Mouse (Mus musculus) G1E (cell line): ENCODE measurements at regions not wholly inside any gene's neighbourhood (a gene's known extent, or its start where the extent isn't known, plus 50 kb on each side); places are given as distances from the start of the nearest gene placed in this dataset.

Source experiments
- ATAC-seq: 2 replicates; pipeline ENCODE4 v1.8.0; 2016; ENCODE audit warnings: mild to moderate bottlenecking; ENCODE audit not compliant: insufficient number of reproducible peaks, poor library complexity, low FRiP score, severe bottlenecking; ENCODE audit errors: extremely low read depth
- DNase-seq: peaks from one replicate; pipeline ENCODE4 v3.0.0; 2012; ENCODE audit warnings: low spot score
- H3K27me3 ChIP-seq: 2 replicates; pipeline ENCODE4 v1.6.1; 2012; ENCODE audit warnings: mild to moderate bottlenecking, low read length, inconsistent platforms; ENCODE audit not compliant: insufficient read depth
- H3K36me3 ChIP-seq: replicated peaks from 2 replicates; pipeline ENCODE3; 2012; ENCODE audit warnings: mild to moderate bottlenecking, inconsistent platforms
- H3K4me1 ChIP-seq: 2 replicates; pipeline ENCODE4 v1.6.1; 2012; ENCODE audit warnings: low read depth, low read length, inconsistent platforms, mixed read lengths; ENCODE audit not compliant: insufficient read depth
- H3K4me3 ChIP-seq: 2 replicates; pipeline ENCODE4 v1.5.1; 2012; ENCODE audit warnings: low read depth, mild to moderate bottlenecking, inconsistent platforms, low read length, moderate library complexity, mixed read lengths
- H3K9me3 ChIP-seq: replicated peaks from 2 replicates; pipeline ENCODE4 v1.6.1; 2012; ENCODE audit warnings: inconsistent platforms
- CTCF ChIP-seq: IDR thresholded peaks from 2 replicates; pipeline ENCODE4 v1.5.1; 2012; ENCODE audit warnings: low read depth, low read length, inconsistent platforms, mixed read lengths
- GATA1 ChIP-seq: IDR thresholded peaks from 2 replicates; pipeline ENCODE4 v1.6.1; 2012; ENCODE audit warnings: borderline replicate concordance, low read length, inconsistent platforms, mixed read lengths
- GATA2 ChIP-seq: IDR thresholded peaks from 2 replicates; pipeline ENCODE4 v1.6.1; 2012; ENCODE audit warnings: low read depth, low read length, inconsistent platforms, borderline replicate concordance
- POLR2AphosphoS5 ChIP-seq: IDR thresholded peaks from 2 replicates; pipeline ENCODE4 v1.6.1; 2012; ENCODE audit warnings: low read depth, low read length, inconsistent platforms; ENCODE audit not compliant: insufficient replicate concordance
- TAL1 ChIP-seq: conservative IDR thresholded peaks from 2 replicates; pipeline ENCODE4 v1.6.1; 2012; ENCODE audit warnings: low read depth, low read length, inconsistent platforms, mixed read lengths

DNA sequence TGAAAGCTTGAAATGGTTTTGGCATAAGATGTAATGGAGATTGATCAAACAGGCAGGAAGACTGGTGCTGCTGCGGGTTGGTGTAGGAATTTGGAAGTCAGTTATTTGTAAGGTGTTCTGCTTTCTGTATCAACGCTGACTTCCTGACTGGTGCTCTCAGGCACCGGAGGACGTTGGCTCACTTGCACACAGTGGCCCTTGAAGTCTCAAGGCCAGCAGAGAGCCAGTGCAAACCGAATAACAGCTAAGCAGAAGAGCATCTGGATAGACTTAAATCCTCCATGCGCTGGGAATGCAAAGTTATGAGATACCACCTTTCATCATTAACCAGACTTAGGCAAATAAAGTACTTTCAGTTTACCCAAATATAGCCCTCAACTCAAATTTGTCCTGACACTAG, 388.2 kb downstream of the Adamts20 start:
- Histone ChIP-seq H3K4me1 (no peaks in the 10 kb centered on the region), H3K27me3 (no peaks in the 10 kb centered on the region), H3K9me3 (peaks cover 46% of the 10 kb centered on the region), H3K4me3 (no peak overlapping the region), H3K36me3 (no peaks in the 10 kb centered on the region)
- ATAC-seq (no peak), DNase-seq (no peak)
- TF ChIP-seq GATA2 (no peak), TAL1 (no peak), GATA1 (no peak), CTCF (no peak), POLR2AphosphoS5 (no peak)

DNA sequence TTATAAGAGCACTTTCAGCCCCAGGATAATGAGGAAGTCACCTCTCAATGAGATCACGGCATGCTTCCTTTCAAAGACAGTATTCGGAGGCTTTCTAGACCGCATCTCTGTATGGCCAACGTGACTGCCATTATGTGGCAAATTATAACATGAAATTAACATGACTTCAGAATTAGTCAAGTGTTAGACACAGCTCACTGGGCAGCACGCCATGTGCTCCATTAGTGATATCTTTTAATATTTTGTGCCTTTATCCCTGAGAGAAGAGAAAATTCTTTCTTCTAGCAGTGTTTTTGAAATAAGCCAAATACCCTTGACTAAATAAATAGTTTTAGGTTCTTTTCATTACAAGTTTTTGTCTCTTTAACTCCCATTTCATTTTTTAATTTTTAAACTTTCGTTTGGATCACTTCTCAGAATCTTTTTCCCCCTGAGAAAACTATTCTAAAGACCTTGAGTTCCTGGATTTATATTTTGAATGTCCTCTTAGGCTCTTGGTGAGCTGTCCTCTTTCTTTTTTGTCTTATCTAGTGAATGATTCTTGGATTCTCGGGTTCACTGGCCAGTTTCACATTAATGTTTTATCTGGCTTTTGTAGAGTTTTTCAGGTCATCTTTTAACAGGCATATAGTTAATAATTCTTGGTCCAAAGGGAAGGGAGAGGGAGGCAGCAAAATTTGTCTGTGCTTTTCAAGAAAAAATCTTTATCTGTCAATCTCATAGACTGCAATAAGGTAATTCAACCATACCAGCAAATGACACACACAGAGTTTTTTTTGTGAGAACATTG, 390.9 kb downstream of the Adamts20 start:
- no peaks in the 10 kb centered on the region for H3K4me1 ChIP-seq
- H3K4me3 ChIP-seq, result no peak overlapping the region
- TF ChIP-seq TAL1, result no peak
- no peak for TF ChIP-seq POLR2AphosphoS5
- peaks cover 41% of the 10 kb centered on the region for H3K9me3 ChIP-seq
- no peak for ATAC-seq
- DNase-seq, result no peak
- H3K36me3 ChIP-seq, result no peaks in the 10 kb centered on the region
- no peaks in the 10 kb centered on the region for H3K27me3 ChIP-seq

DNA sequence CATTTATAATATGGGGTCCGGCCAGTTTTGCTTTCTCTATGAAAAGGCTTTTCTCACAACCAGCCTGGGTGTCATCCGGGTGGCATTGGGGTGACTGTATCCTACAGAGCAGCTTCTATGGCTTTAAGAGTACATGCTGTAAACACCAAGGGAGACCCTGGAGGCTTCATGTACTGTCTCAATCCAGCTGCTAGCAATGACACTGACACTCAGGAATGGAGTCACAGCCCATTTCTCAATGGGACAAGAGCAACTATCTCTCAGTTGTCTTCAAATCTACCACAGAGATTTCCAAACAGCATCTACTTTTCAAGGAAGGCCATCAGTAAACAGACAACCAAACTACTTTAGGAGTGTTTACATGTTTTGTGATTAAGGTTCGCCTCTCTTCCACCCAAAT, 397.5 kb downstream of the Adamts20 start:
- TF ChIP-seq GATA2 (no peak), POLR2AphosphoS5 (no peak), CTCF (no peak), TAL1 (no peak), GATA1 (no peak)
- no peaks in the 10 kb centered on the region for H3K4me1 ChIP-seq
- H3K4me3 ChIP-seq, result no peak overlapping the region
- H3K36me3 ChIP-seq, result no peaks in the 10 kb centered on the region
- ATAC-seq (no peak), DNase-seq (no peak)
- no peaks in the 10 kb centered on the region for H3K27me3 ChIP-seq
- peaks cover 21% of the 10 kb centered on the region for H3K9me3 ChIP-seq

DNA sequence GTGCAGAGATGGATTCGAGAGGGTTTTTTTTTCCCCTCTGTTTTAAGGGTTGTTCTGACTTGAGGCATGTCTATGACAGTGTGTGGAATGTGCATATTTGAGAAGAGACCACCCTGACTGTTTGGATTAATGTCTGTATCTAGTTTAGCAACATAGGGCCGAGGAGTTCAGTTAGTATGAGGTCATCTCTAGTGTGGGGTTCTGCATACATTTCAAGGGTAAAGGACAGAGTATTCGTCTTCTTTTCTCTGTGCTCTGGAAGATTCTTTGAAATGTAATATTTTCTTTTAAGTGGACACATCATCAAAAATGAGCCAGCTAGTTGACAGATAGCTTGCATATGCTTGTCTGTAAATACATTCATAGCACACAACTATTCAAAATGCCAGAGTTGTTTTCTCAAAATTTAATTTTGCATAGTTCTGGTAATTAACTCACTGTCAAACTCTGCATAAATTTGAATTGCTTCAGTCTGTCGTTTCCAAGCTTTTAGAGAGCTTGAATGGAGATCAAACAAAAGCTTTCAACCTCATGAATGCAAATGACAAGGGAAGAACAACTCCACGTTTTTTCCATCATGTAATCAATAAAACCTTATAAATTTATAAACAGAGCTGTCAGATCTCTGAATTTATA, 415.5 kb downstream of the Adamts20 start:
- Histone ChIP-seq H3K9me3 (peaks cover 29% of the 10 kb centered on the region), H3K4me1 (no peaks in the 10 kb centered on the region), H3K27me3 (no peaks in the 10 kb centered on the region), H3K4me3 (no peak overlapping the region), H3K36me3 (no peaks in the 10 kb centered on the region)
- no peak for ATAC-seq
- DNase-seq, result no peak
- TF ChIP-seq CTCF, result no peak
- no peak for TF ChIP-seq GATA2
- no peak for TF ChIP-seq GATA1
- no peak for TF ChIP-seq TAL1
- TF ChIP-seq POLR2AphosphoS5, result no peak

DNA sequence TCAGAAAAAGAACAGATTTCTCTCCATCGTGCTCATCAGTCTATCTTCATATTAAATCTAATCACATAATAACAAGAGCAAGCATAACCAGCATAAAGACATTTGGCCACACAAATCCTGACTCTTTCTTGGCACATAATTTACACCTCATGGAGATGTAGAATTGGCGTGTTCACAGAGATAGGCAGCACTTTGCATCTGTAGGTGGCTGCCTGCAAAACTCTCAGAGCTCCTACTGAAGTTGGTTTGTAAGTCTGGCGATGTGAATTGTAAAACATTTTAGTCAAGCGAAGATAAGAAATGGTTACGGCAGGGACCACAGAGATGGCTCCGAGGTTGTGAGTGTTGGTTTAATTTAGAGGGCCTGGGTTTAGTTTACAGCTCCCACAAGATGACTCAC, 419.0 kb downstream of the Adamts20 start:
- ATAC-seq (no peak), DNase-seq (no peak)
- Histone ChIP-seq H3K27me3 (no peaks in the 10 kb centered on the region), H3K9me3 (peaks cover 34% of the 10 kb centered on the region), H3K4me3 (no peak overlapping the region), H3K36me3 (no peaks in the 10 kb centered on the region), H3K4me1 (no peaks in the 10 kb centered on the region)
- TF ChIP-seq TAL1 (no peak), GATA1 (no peak), POLR2AphosphoS5 (no peak), GATA2 (no peak), CTCF (no peak)

GRCm38 (mm10) chr15:94045131-94045756, 420.0 kb downstream of the Adamts20 start:
- H3K4me1 ChIP-seq, result no peaks in the 10 kb centered on the region
- no peaks in the 10 kb centered on the region for H3K36me3 ChIP-seq
- H3K4me3 ChIP-seq, result no peak overlapping the region
- ATAC-seq (no peak; the same call in 1 of the 2 replicates), DNase-seq (no peak)
- no peaks in the 10 kb centered on the region for H3K27me3 ChIP-seq
- peaks cover 30% of the 10 kb centered on the region for H3K9me3 ChIP-seq
- TF ChIP-seq POLR2AphosphoS5 (no peak), GATA1 (no peak), CTCF (no peak), TAL1 (no peak), GATA2 (no peak)
